Mouse (Mus musculus) left cerebral cortex, postnatal 14 days (tissue): ENCODE data around the gene Rgs6. TPM values are rescaled to one million over a fixed set of nuclear protein-coding genes. Genes with fewer than 3 reads are reported as not detected.

Experiments used
- DNase-seq, 2 experiments: peaks; one replicate each; pipeline ENCODE4 v3.0.0; 2021 to 2022; ENCODE audit warnings: low spot score in 2 of 2, mixed read lengths in 1 of 2
- intact Hi-C: fragments of 180-260 bp; cut with DNase I; formaldehyde crosslinking; loops from one replicate; pipeline ENCODE4 v1.15.1; 2025
- total RNA-seq, 2 experiments: library from RNA; stranded (reverse); gene quantifications; 2 replicates each; pipeline ENCODE4 v1.2.3; 2021

The Rgs6 gene
- total RNA-seq, 2 experiments from 2014 or later, result 83.3 to 119 TPM

- intact Hi-C loops, result no loop called here
- DNase-seq, result no peak
Measured at GRCm38 (mm10) chr12:82744026-82744425, 155.9 kb downstream of the Rgs6 start.

GRCm38 (mm10) chr12:82744826-82745225, 156.7 kb downstream of the Rgs6 start:
- DNase-seq, result no peak

GRCm38 (mm10) chr12:82747099-82747498, 159.0 kb downstream of the Rgs6 start:
- DNase-seq, result no peak
- intact Hi-C loops, result no loop called here

More at GRCm38 (mm10) chr12:82744826-82745225, 156.7 kb downstream of the Rgs6 start:
- intact Hi-C loops, result no loop called here

- DNase-seq, result no peak
- intact Hi-C loops, result no loop called here
Measured at GRCm38 (mm10) chr12:82751846-82752245, 163.8 kb downstream of the Rgs6 start.

- DNase-seq, result peak in 1 of 2 experiments; percentile 28
- intact Hi-C loops, result no loop called here
Measured at GRCm38 (mm10) chr12:82754501-82754900, 166.4 kb downstream of the Rgs6 start.

GRCm38 (mm10) chr12:82756756-82757155, 168.7 kb downstream of the Rgs6 start:
- intact Hi-C loops, result no loop called here
- peak; percentile 73 to 85 for DNase-seq

GRCm38 (mm10) chr12:82757367-82757766, 169.3 kb downstream of the Rgs6 start:
- peak in 1 of 2 experiments; percentile 34 for DNase-seq
- intact Hi-C loops, result no loop called here

GRCm38 (mm10) chr12:82762046-82762445, 174.0 kb downstream of the Rgs6 start:
- no peak for DNase-seq
- intact Hi-C loops, result no loop called here

GRCm38 (mm10) chr12:82768726-82769125, 180.6 kb downstream of the Rgs6 start:
- intact Hi-C loops, result no loop called here

GRCm38 (mm10) chr12:82772215-82772614, 184.1 kb downstream of the Rgs6 start:
- intact Hi-C loops, result no loop called here
- DNase-seq, result no peak

More at GRCm38 (mm10) chr12:82768726-82769125, 180.6 kb downstream of the Rgs6 start:
- no peak for DNase-seq

- intact Hi-C loops, result no loop called here
- no peak for DNase-seq
Measured at GRCm38 (mm10) chr12:82774576-82774975, 186.5 kb downstream of the Rgs6 start.

GRCm38 (mm10) chr12:82776686-82777085, 188.6 kb downstream of the Rgs6 start:
- no peak for DNase-seq
- intact Hi-C loops, result no loop called here

GRCm38 (mm10) chr12:82780936-82781335, 192.8 kb downstream of the Rgs6 start:
- intact Hi-C loops, result no loop called here
- DNase-seq, result no peak

GRCm38 (mm10) chr12:82781414-82781813, 193.3 kb downstream of the Rgs6 start:
- DNase-seq, result no peak
- intact Hi-C loops, result no loop called here

GRCm38 (mm10) chr12:82792122-82792521, 204.0 kb downstream of the Rgs6 start:
- intact Hi-C loops, result no loop called here
- DNase-seq, result no peak

GRCm38 (mm10) chr12:82799892-82800291, 211.8 kb downstream of the Rgs6 start:
- DNase-seq, result no peak
- intact Hi-C loops, result no loop called here

GRCm38 (mm10) chr12:82801736-82802135, 213.6 kb downstream of the Rgs6 start:
- peak; percentile 24 to 55 for DNase-seq
- intact Hi-C loops, result no loop called here

- DNase-seq, result no peak
- intact Hi-C loops, result no loop called here
Measured at GRCm38 (mm10) chr12:82802711-82803110, 214.6 kb downstream of the Rgs6 start.

- no peak for DNase-seq
- intact Hi-C loops, result no loop called here
Measured at GRCm38 (mm10) chr12:82805167-82805566, 217.1 kb downstream of the Rgs6 start.

- no peak for DNase-seq
- intact Hi-C loops, result no loop called here
Measured at GRCm38 (mm10) chr12:82810631-82811030, 222.5 kb downstream of the Rgs6 start.

GRCm38 (mm10) chr12:82815982-82816381, 227.9 kb downstream of the Rgs6 start:
- intact Hi-C loops, result no loop called here
- DNase-seq, result peak in 1 of 2 experiments; percentile 35

- DNase-seq, result peak; percentile 26 to 51
- intact Hi-C loops, result no loop called here
Measured at GRCm38 (mm10) chr12:82819328-82819727, 231.2 kb downstream of the Rgs6 start.
